Mouse (Mus musculus) limb, embryonic 11.5 days (tissue): ENCODE measurements around the gene Olfr971. TPM values are rescaled to one million over a fixed set of nuclear protein-coding genes. Genes with fewer than 3 reads are reported as not detected.
"Not testable (repeated sequence)": the region's sequence is repeated elsewhere in the genome, so short reads cannot be mapped to it uniquely, and the experiment has no call there.

Experiments used
- ATAC-seq: fragments of 200-750 bp; cut with Nextera tagmentation; 2 replicates; pipeline ENCODE4 v1.8.0; 2017; ENCODE audit warnings: low read depth; ENCODE audit not compliant: insufficient number of reproducible peaks, low FRiP score, low TSS enrichment
- DNase-seq: peaks from one replicate; pipeline ENCODE4 v3.0.0-alpha.2; 2015; ENCODE audit warnings: low spot score
- H3K27ac ChIP-seq: fragments of 300-500 bp; sonication (generic); replicated peaks from 2 replicates; pipeline ENCODE4 v1.5.1; 2014; ENCODE audit warnings: low read depth, mild to moderate bottlenecking, low read length
- H3K27me3 ChIP-seq: fragments of 300-500 bp; sonication (generic); 2 replicates; pipeline ENCODE4 v1.6.1; 2014; ENCODE audit warnings: mild to moderate bottlenecking, low read length, mixed read lengths; ENCODE audit not compliant: control insufficient read depth, insufficient read depth
- H3K36me3 ChIP-seq: fragments of 300-500 bp; sonication (generic); 2 replicates; pipeline ENCODE4 v1.6.1; 2014; ENCODE audit warnings: mild to moderate bottlenecking, low read length, moderate library complexity, mixed read lengths; ENCODE audit not compliant: control insufficient read depth, insufficient read depth
- H3K4me1 ChIP-seq: fragments of 300-500 bp; sonication (generic); 2 replicates; pipeline ENCODE4 v1.6.1; 2014; ENCODE audit warnings: low read length, mixed read lengths; ENCODE audit not compliant: control insufficient read depth, insufficient read depth
- H3K4me2 ChIP-seq: fragments of 300-500 bp; sonication (generic); 2 replicates; pipeline ENCODE4 v1.6.1; 2014; ENCODE audit warnings: low read depth, mild to moderate bottlenecking, moderate library complexity; ENCODE audit not compliant: severe bottlenecking
- H3K4me3 ChIP-seq: fragments of 300-500 bp; sonication (generic); 2 replicates; pipeline ENCODE4 v1.5.1; 2014; ENCODE audit warnings: low read depth, low read length
- H3K9ac ChIP-seq: fragments of 300-500 bp; sonication (generic); 2 replicates; pipeline ENCODE4 v1.6.1; 2014; ENCODE audit warnings: mild to moderate bottlenecking, low read length
- H3K9me3 ChIP-seq: fragments of 300-500 bp; sonication (generic); 2 replicates; pipeline ENCODE4 v1.6.1; 2016; ENCODE audit warnings: low read length; ENCODE audit not compliant: control insufficient read depth
- WGBS: fragments of 180-500 bp; shearing (Covaris S2); extraction: QIAGEN DNeasy Blood & Tissue Kit; methylation state at CpG from one replicate; pipeline ENCODE4 v1.1.7; 2014; 5-methylcytosine and 5-hydroxymethylcytosine counted together
- polyA plus RNA-seq: library from polyadenylated mRNA; unstranded; fragments of >200 nt; fragmentation: Nextera tagmentation; extraction: Ambion mirVana; gene quantifications from 2 replicates; pipeline ENCODE4 v1.2.1, GENCODE M21; 2014

Gene Olfr971
- polyA plus RNA-seq, result not detected in 2 replicates

GRCm38 (mm10) chr9:39836576-39836975 lies at the start of gene Olfr971:
Olfr971 (plus strand) TSS chr9:39836876.
- H3K36me3 ChIP-seq, H3K27ac ChIP-seq, H3K4me2 ChIP-seq, DNase-seq, H3K9ac ChIP-seq, H3K4me1 ChIP-seq, ATAC-seq, H3K9me3 ChIP-seq, H3K27me3 ChIP-seq, H3K4me3 ChIP-seq: not testable (repeated sequence)
- WGBS, result 86% methylated on average over 1 of the region's 2 CpGs

DNA sequence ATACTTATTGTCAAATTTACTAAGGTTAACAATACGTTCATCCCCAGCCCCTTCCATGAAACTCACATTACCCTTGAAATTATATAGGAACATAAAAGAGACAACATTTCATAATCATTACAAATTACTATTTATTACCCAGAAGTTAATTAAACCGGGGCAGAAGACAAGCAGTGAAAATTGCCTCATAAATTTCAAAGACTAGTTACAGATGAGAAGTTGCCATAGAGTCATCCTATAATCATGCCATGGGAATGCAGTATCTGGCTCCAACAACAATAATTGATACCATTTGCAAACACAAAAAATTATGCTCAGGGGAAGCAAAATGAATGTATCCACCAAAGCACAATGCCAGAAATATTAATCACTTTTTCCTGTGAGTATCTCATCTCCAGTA lies 46.1 kb upstream of the Olfr971 start, which contains the start of gene Olfr969:
Gene Olfr969, plus strand, starts transcription at position 388 of the 400 bp plus-strand sequence.
- DNase-seq (no peak), ATAC-seq (no peak)
- Histone ChIP-seq H3K27ac (no peak within 1 kb of the TSS), H3K9me3 (no peaks in the 10 kb centered on the region), H3K9ac (no peak within 1 kb of the TSS), H3K4me2 (no peak within 1 kb of the TSS), H3K27me3 (no peaks in the 10 kb centered on the region), H3K4me3 (no peak within 1 kb of the TSS), H3K36me3 (no peaks in the 10 kb centered on the region), H3K4me1 (no peaks in the 10 kb centered on the region)
- 55% methylated on average over 2 of the region's 2 CpGs for WGBS

- Histone ChIP-seq H3K9ac (no peak within 1 kb of the TSS), H3K4me3 (no peak within 1 kb of the TSS), H3K36me3 (no peaks in the 10 kb centered on the region), H3K27me3 (no peaks in the 10 kb centered on the region), H3K4me2 (no peak within 1 kb of the TSS), H3K4me1 (no peaks in the 10 kb centered on the region), H3K9me3 (no peaks in the 10 kb centered on the region), H3K27ac (no peak within 1 kb of the TSS)
- WGBS, result 81% methylated on average over 4 of the region's 4 CpGs
- no peak for DNase-seq
- ATAC-seq, result no peak
These were observed 28.1 kb upstream of the Olfr971 start, which contains the start of gene Olfr970 for GRCm38 (mm10) chr9:39808560-39808959. Olfr970 (plus strand) TSS chr9:39808860.

GRCm38 (mm10) chr9:39866122-39866521 lies 29.4 kb downstream of the Olfr971 start, which contains the start of gene Olfr972:
Olfr972 (plus strand) TSS chr9:39866422.
- Histone ChIP-seq H3K36me3 (no peaks in the 10 kb centered on the region), H3K9me3 (no peaks in the 10 kb centered on the region)

DNA sequence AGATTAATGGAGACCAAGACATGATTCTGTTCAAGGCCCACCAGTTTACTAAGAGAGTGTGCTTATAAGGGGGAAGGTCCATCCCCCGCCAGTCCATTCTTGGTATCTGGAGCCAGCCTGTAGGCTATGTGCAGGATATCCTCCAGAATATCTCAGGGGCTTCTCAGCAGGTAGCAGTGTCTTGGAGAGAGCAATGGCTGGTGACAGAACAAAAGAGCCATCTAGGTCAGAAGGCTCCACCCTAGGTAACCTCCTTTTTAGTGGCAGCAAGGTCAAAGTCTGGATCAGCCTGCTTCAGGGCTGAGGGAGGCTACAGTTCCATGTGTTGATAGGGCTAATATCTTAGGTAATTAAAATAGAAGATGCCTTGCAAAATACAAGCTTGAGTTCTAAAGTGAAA lies 35.3 kb downstream of the Olfr971 start:
- not testable (repeated sequence) for H3K9ac ChIP-seq, H3K4me3 ChIP-seq, H3K27me3 ChIP-seq, H3K4me2 ChIP-seq, H3K9me3 ChIP-seq, ATAC-seq, H3K36me3 ChIP-seq, H3K27ac ChIP-seq, DNase-seq, H3K4me1 ChIP-seq
- 95% methylated on average over 1 of the region's 1 CpGs for WGBS

More at GRCm38 (mm10) chr9:39866122-39866521, 29.4 kb downstream of the Olfr971 start, which contains the start of gene Olfr972:
- Histone ChIP-seq H3K27me3 (no peaks in the 10 kb centered on the region), H3K4me2 (no peak within 1 kb of the TSS), H3K4me1 (no peaks in the 10 kb centered on the region), H3K27ac (no peak within 1 kb of the TSS), H3K9ac (no peak within 1 kb of the TSS), H3K4me3 (no peak within 1 kb of the TSS)
- no peak for ATAC-seq
- 77% methylated on average over 2 of the region's 2 CpGs for WGBS
- DNase-seq, result no peak

DNA sequence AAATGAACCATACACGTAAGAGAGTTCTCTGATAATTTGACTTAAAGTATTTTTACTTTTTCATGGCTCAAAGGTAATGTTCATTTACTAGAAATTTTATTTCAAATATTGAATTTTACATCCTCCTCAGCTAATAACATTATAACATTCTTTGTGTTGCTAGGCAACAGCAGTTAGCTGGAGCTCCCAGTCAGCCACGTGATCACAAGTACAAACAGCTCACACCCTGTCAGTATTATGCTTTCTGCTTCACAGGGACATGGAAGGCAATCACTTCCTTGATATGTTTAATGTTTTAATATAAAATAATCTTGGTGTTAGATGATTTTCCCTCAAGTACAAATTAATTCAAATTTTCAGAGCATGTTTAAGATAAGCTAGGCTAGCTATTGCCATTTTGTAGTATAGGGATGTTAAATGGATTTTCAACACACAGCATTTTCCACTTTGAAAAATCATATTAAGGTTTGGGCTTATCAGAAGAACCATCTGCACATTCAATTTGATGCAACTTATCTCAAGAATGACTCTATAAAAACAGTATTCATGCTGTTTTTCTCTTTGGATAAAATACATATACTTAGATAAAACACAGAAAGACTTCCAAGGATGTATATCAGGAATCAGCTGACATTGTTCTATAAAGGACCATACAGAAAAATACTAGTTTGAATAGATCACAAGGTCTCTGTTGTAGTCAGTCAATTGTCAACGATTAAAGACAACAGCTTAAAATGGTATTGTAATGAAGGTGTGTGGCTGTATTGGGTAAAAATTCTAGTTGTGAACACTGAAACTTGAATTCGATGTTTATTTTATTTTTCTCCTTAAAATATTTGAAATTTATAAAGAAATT lies 41.1 kb downstream of the Olfr971 start:
- H3K9ac ChIP-seq, H3K27ac ChIP-seq, ATAC-seq, DNase-seq, H3K4me2 ChIP-seq, H3K9me3 ChIP-seq, H3K27me3 ChIP-seq, H3K4me1 ChIP-seq, H3K4me3 ChIP-seq, H3K36me3 ChIP-seq: not testable (repeated sequence)
- WGBS, result no CpG with 5 or more reads among the region's 4 CpGs

Other genes with a start within 250 kb of the Olfr971 start
- gene AW551984, start 232.5 kb upstream of the Olfr971 start, polyA plus RNA-seq, result 9.4 and 12.9 TPM in 2 replicates
- not detected in 2 replicates for gene Olfr148, start 226.2 kb upstream of the Olfr971 start, polyA plus RNA-seq
- not detected in 2 replicates for gene Olfr960, start 215.5 kb upstream of the Olfr971 start, polyA plus RNA-seq
- not detected in 2 replicates for gene Olfr961, start 191.8 kb upstream of the Olfr971 start, polyA plus RNA-seq
- not detected in 2 replicates for gene Olfr963, start 169.7 kb upstream of the Olfr971 start, polyA plus RNA-seq
- not detected in 2 replicates for gene Olfr149, start 129.8 kb upstream of the Olfr971 start, polyA plus RNA-seq
- gene Olfr965, start 125.5 kb upstream of the Olfr971 start, polyA plus RNA-seq, result not detected in 2 replicates
- not detected in 2 replicates for gene Olfr150, start 105.9 kb upstream of the Olfr971 start, polyA plus RNA-seq
- gene Olfr967, start 90.6 kb upstream of the Olfr971 start, polyA plus RNA-seq, result not detected in 2 replicates
- not detected in 2 replicates for gene Olfr968, start 53.6 kb upstream of the Olfr971 start, polyA plus RNA-seq
- not detected in 2 replicates for gene Olfr969, start 45.9 kb upstream of the Olfr971 start, polyA plus RNA-seq
- gene Olfr970, start 28.0 kb upstream of the Olfr971 start, polyA plus RNA-seq, result not detected in 2 replicates
- not detected in 2 replicates for gene Olfr972, start 29.5 kb downstream of the Olfr971 start, polyA plus RNA-seq
- not detected in 2 replicates for gene Olfr229, start 70.5 kb downstream of the Olfr971 start, polyA plus RNA-seq
- gene Olfr974, start 100.6 kb downstream of the Olfr971 start, polyA plus RNA-seq, result not detected in 2 replicates
- 0.09 TPM in 1 of 2 replicates, not detected in the other for gene Olfr975, start 115.2 kb downstream of the Olfr971 start, polyA plus RNA-seq
- gene Olfr976, start 124.3 kb downstream of the Olfr971 start, polyA plus RNA-seq, result not detected in 2 replicates
- gene Olfr978, start 155.2 kb downstream of the Olfr971 start, polyA plus RNA-seq, result not detected in 2 replicates
- gene Olfr979, start 166.6 kb downstream of the Olfr971 start, polyA plus RNA-seq, result not detected in 2 replicates
- not detected in 2 replicates for gene Olfr980, start 172.7 kb downstream of the Olfr971 start, polyA plus RNA-seq
- not detected in 2 replicates for gene Olfr981, start 184.6 kb downstream of the Olfr971 start, polyA plus RNA-seq
- not detected in 2 replicates for gene Olfr982, start 237.0 kb downstream of the Olfr971 start, polyA plus RNA-seq